Mouse (Mus musculus) hindbrain, embryonic 14.5 days (tissue): ENCODE measurements around the gene Cdiptos. TPM values are rescaled to one million over a fixed set of nuclear protein-coding genes. Genes with fewer than 3 reads are reported as not detected.

Experiments used
- ATAC-seq: fragments of 200-750 bp; cut with Nextera tagmentation; 2 replicates; pipeline ENCODE4 v1.8.0; 2017; ENCODE audit warnings: moderate number of reproducible peaks, mild to moderate bottlenecking, moderate TSS enrichment, moderate library complexity; ENCODE audit not compliant: low FRiP score
- DNase-seq: peaks from one replicate; pipeline ENCODE4 v3.0.0-alpha.2; 2015; ENCODE audit warnings: low spot score
- H3K27ac ChIP-seq: fragments of 300-500 bp; sonication (generic); 2 replicates; pipeline ENCODE4 v1.5.1; 2014; ENCODE audit warnings: mild to moderate bottlenecking, moderate library complexity
- H3K27me3 ChIP-seq: fragments of 300-500 bp; sonication (generic); 2 replicates; pipeline ENCODE4 v1.6.1; 2014; ENCODE audit warnings: mild to moderate bottlenecking, low read length, mixed read lengths; ENCODE audit not compliant: control insufficient read depth, insufficient read depth
- H3K36me3 ChIP-seq: fragments of 300-500 bp; sonication (generic); replicated peaks from 2 replicates; pipeline ENCODE4 v1.6.1; 2014; ENCODE audit not compliant: control insufficient read depth, insufficient read depth
- H3K4me1 ChIP-seq: fragments of 300-500 bp; sonication (generic); replicated peaks from 2 replicates; pipeline ENCODE4 v1.6.1; 2014; ENCODE audit warnings: antibody characterized with exemption, low read length, mixed read lengths; ENCODE audit not compliant: control insufficient read depth, insufficient read depth
- H3K4me2 ChIP-seq: fragments of 300-500 bp; sonication (generic); replicated peaks from 2 replicates; pipeline ENCODE4 v1.6.1; 2014; ENCODE audit warnings: mild to moderate bottlenecking, moderate library complexity
- H3K4me3 ChIP-seq: fragments of 300-500 bp; sonication (generic); replicated peaks from 2 replicates; pipeline ENCODE4 v1.5.1; 2014; ENCODE audit warnings: mild to moderate bottlenecking, low read length
- H3K9ac ChIP-seq: fragments of 300-500 bp; sonication (generic); 2 replicates; pipeline ENCODE4 v1.6.1; 2014
- H3K9me3 ChIP-seq: fragments of 300-500 bp; sonication (generic); 2 replicates; pipeline ENCODE4 v1.6.1; 2016; ENCODE audit warnings: low read length; ENCODE audit not compliant: control insufficient read depth
- WGBS: fragments of 180-500 bp; shearing (Covaris S2); extraction: QIAGEN DNeasy Blood & Tissue Kit; methylation state at CpG from one replicate; pipeline ENCODE4 v1.1.7; 2014; 5-methylcytosine and 5-hydroxymethylcytosine counted together
- polyA plus RNA-seq: library from polyadenylated mRNA; unstranded; fragments of >200 nt; fragmentation: Nextera tagmentation; extraction: Ambion mirVana; gene quantifications from 2 replicates; pipeline ENCODE4 v1.2.1, GENCODE M21; 2014

The Cdiptos gene
- 0.98 and 1.0 TPM in 2 replicates for polyA plus RNA-seq

- Histone ChIP-seq H3K27me3 (no peaks in the 10 kb centered on the region), H3K4me2 (peak within 1 kb of the TSS; percentile 85), H3K9me3 (no peaks in the 10 kb centered on the region), H3K4me1 (peaks cover 8% of the 10 kb centered on the region), H3K36me3 (peaks cover 44% of the 10 kb centered on the region), H3K4me3 (peak within 1 kb of the TSS; percentile 86), H3K9ac (peak within 1 kb of the TSS; percentile 97), H3K27ac (peak within 1 kb of the TSS; percentile 96)
- DNase-seq (peak; percentile 97), ATAC-seq (peak; percentile 96)
- WGBS, result under 1% methylated on average over 55 of the region's 55 CpGs
Observed at GRCm38 (mm10) chr7:126975950-126976866, at the start of gene Cdiptos. Gene Cdiptos, minus strand, starts transcription at chr7:126976098.

- 1% methylated on average over 30 of the region's 30 CpGs for WGBS
- H3K4me1 ChIP-seq, result peaks cover 51% of the 10 kb centered on the region
- peak overlapping the region; percentile 100 for H3K27ac ChIP-seq
Observed at GRCm38 (mm10) chr7:127024755-127025555, 49.1 kb upstream of the Cdiptos start.

GRCm38 (mm10) chr7:127023896-127024690 lies 48.2 kb upstream of the Cdiptos start:
- 23% methylated on average over 19 of the region's 19 CpGs for WGBS
- H3K9ac ChIP-seq, result peak overlapping the region; percentile 99

More at GRCm38 (mm10) chr7:127024755-127025555, 49.1 kb upstream of the Cdiptos start:
- no peaks in the 10 kb centered on the region for H3K27me3 ChIP-seq
- no peaks in the 10 kb centered on the region for H3K9me3 ChIP-seq
- peak overlapping the region; percentile 90 for H3K4me2 ChIP-seq
- peaks cover 32% of the 10 kb centered on the region for H3K36me3 ChIP-seq
- peak; percentile 21; the same call in 1 of the 2 replicates for ATAC-seq
- H3K9ac ChIP-seq, result peak overlapping the region; percentile 99
- peak overlapping the region; percentile 92 for H3K4me3 ChIP-seq
- peak; percentile 74 for DNase-seq

GRCm38 (mm10) chr7:127023272-127023691 lies 47.4 kb upstream of the Cdiptos start:
- DNase-seq (no peak), ATAC-seq (no peak)
- Histone ChIP-seq H3K27me3 (no peaks in the 10 kb centered on the region), H3K4me3 (peak overlapping the region; percentile 92), H3K4me1 (peaks cover 55% of the 10 kb centered on the region), H3K9me3 (no peaks in the 10 kb centered on the region), H3K9ac (peak overlapping the region; percentile 99), H3K36me3 (peaks cover 32% of the 10 kb centered on the region), H3K4me2 (peak overlapping the region; percentile 90), H3K27ac (no peak overlapping the region)
- WGBS, result 71% methylated on average over 13 of the region's 13 CpGs

More at GRCm38 (mm10) chr7:127023896-127024690, 48.2 kb upstream of the Cdiptos start:
- no peak for DNase-seq
- H3K4me1 ChIP-seq, result peaks cover 55% of the 10 kb centered on the region
- H3K4me3 ChIP-seq, result peak overlapping the region; percentile 92
- no peaks in the 10 kb centered on the region for H3K9me3 ChIP-seq
- peak overlapping the region; percentile 100 for H3K27ac ChIP-seq
- peaks cover 32% of the 10 kb centered on the region for H3K36me3 ChIP-seq
- H3K4me2 ChIP-seq, result peak overlapping the region; percentile 90
- ATAC-seq, result no peak
- no peaks in the 10 kb centered on the region for H3K27me3 ChIP-seq

- H3K9me3 ChIP-seq, result no peaks in the 10 kb centered on the region
- peaks cover 51% of the 10 kb centered on the region for H3K4me1 ChIP-seq
- 74% methylated on average over 7 of the region's 7 CpGs for WGBS
- H3K4me2 ChIP-seq, result peak overlapping the region; percentile 90
- no peaks in the 10 kb centered on the region for H3K27me3 ChIP-seq
- no peak for DNase-seq
- H3K36me3 ChIP-seq, result peaks cover 32% of the 10 kb centered on the region
- no peak for ATAC-seq
- H3K27ac ChIP-seq, result no peak overlapping the region
- peak overlapping the region; percentile 99 for H3K9ac ChIP-seq
- H3K4me3 ChIP-seq, result peak overlapping the region; percentile 92; the same call in 1 of the 2 replicates
Observed at GRCm38 (mm10) chr7:127022528-127023271, 46.8 kb upstream of the Cdiptos start.

GRCm38 (mm10) chr7:127021563-127022527 lies 45.9 kb upstream of the Cdiptos start:
- DNase-seq, result no peak
- 47% methylated on average over 5 of the region's 5 CpGs for WGBS
- Histone ChIP-seq H3K9ac (peak overlapping the region; percentile 82), H3K27me3 (no peaks in the 10 kb centered on the region), H3K9me3 (no peaks in the 10 kb centered on the region), H3K27ac (peak overlapping the region; percentile 81), H3K4me3 (peak overlapping the region; percentile 51; the same call in 1 of the 2 replicates), H3K4me2 (peak overlapping the region; percentile 84), H3K36me3 (peaks cover 32% of the 10 kb centered on the region), H3K4me1 (peaks cover 52% of the 10 kb centered on the region)
- no peak for ATAC-seq

GRCm38 (mm10) chr7:127020901-127021562 lies 45.1 kb upstream of the Cdiptos start, which contains the start of the genes Gm42742 and Prrt2:
Gene Gm42742, minus strand, starts transcription at chr7:127021097.
Gene Prrt2, minus strand, starts transcription at chr7:127021211.
- Histone ChIP-seq H3K9me3 (no peaks in the 10 kb centered on the region), H3K4me2 (peak within 1 kb of the TSS; percentile 84), H3K9ac (peak within 1 kb of the TSS; percentile 82), H3K27ac (peak within 1 kb of the TSS; percentile 81), H3K4me1 (peaks cover 53% of the 10 kb centered on the region), H3K36me3 (peaks cover 32% of the 10 kb centered on the region), H3K27me3 (no peaks in the 10 kb centered on the region), H3K4me3 (peak within 1 kb of the TSS; percentile 51)
- DNase-seq, result peak; percentile 46
- ATAC-seq, result no peak
- WGBS, result 2% methylated on average over 33 of the region's 37 CpGs
